Mouse (Mus musculus) brain, adult 2 months (tissue): ENCODE results near the gene Ddah1.
"Not testable (repeated sequence)": the region's sequence is repeated elsewhere in the genome, so short reads cannot be mapped to it uniquely, and the experiment has no call there.

Experiments used
- DNase-seq: peaks from one replicate; pipeline ENCODE4 v3.0.0; 2011; ENCODE audit warnings: low read depth, low spot score

Gene Ddah1

GRCm38 (mm10) chr3:145906582-145906981 lies 148.1 kb downstream of the Ddah1 start:
- DNase-seq: no peak

GRCm38 (mm10) chr3:145912512-145912911 lies 154.0 kb downstream of the Ddah1 start:
- no peak for DNase-seq

- DNase-seq: no peak
These were observed 154.8 kb downstream of the Ddah1 start for GRCm38 (mm10) chr3:145913263-145913662.

- DNase-seq: not testable (repeated sequence)
These were observed 155.5 kb downstream of the Ddah1 start for GRCm38 (mm10) chr3:145913942-145914341.

GRCm38 (mm10) chr3:145916374-145916773 lies 157.9 kb downstream of the Ddah1 start:
- no peak for DNase-seq

GRCm38 (mm10) chr3:145916826-145917225 lies 158.4 kb downstream of the Ddah1 start:
- DNase-seq: no peak

GRCm38 (mm10) chr3:145922019-145922854 lies 163.8 kb downstream of the Ddah1 start, which contains the start of gene Bcl10:
TSS of gene Bcl10 (plus strand) at chr3:145922804.
- DNase-seq: no peak

GRCm38 (mm10) chr3:145922971-145923370 lies 164.5 kb downstream of the Ddah1 start:
- no peak for DNase-seq

- peak; percentile 100 for DNase-seq
These were observed 165.6 kb downstream of the Ddah1 start for GRCm38 (mm10) chr3:145923874-145924577.

GRCm38 (mm10) chr3:145924649-145925337 lies 166.3 kb downstream of the Ddah1 start:
- DNase-seq: peak; percentile 61

- no peak for DNase-seq
These were observed 167.0 kb downstream of the Ddah1 start for GRCm38 (mm10) chr3:145925506-145925905.

- DNase-seq: no peak
These were observed 171.3 kb downstream of the Ddah1 start for GRCm38 (mm10) chr3:145929525-145930400.

GRCm38 (mm10) chr3:145933845-145934244 lies 175.4 kb downstream of the Ddah1 start:
- no peak for DNase-seq

- DNase-seq: peak; percentile 95
These were observed 179.3 kb downstream of the Ddah1 start, which contains the start of gene 2410004B18Rik for GRCm38 (mm10) chr3:145937505-145938404. TSS of gene 2410004B18Rik (plus strand) at chr3:145938014.

GRCm38 (mm10) chr3:145938405-145939349 lies 180.2 kb downstream of the Ddah1 start:
- DNase-seq: no peak

- DNase-seq: no peak
These were observed 180.9 kb downstream of the Ddah1 start for GRCm38 (mm10) chr3:145939402-145939801.

- DNase-seq: no peak
These were observed 181.5 kb downstream of the Ddah1 start for GRCm38 (mm10) chr3:145939971-145940370.

GRCm38 (mm10) chr3:145941971-145942370 lies 183.5 kb downstream of the Ddah1 start:
- peak; percentile 77 for DNase-seq
